Mouse (Mus musculus) heart, embryonic 15.5 days (tissue): ENCODE results near the gene 1700123O20Rik. TPM values are rescaled to one million over a fixed set of nuclear protein-coding genes. Genes with fewer than 3 reads are reported as not detected.

ENCODE experiments used
- ATAC-seq: fragments of 200-750 bp; cut with Nextera tagmentation; replicated peaks from 2 replicates; pipeline ENCODE4 v1.8.0; 2017; ENCODE audit warnings: low read depth, moderate TSS enrichment; ENCODE audit not compliant: insufficient number of reproducible peaks, insufficient read depth, low FRiP score
- H3K27ac ChIP-seq: fragments of 300-500 bp; sonication (generic); 2 replicates; pipeline ENCODE4 v1.5.1; 2015; ENCODE audit warnings: mild to moderate bottlenecking, inconsistent platforms
- H3K27me3 ChIP-seq: fragments of 300-500 bp; sonication (generic); 2 replicates; pipeline ENCODE4 v1.6.1; 2015; ENCODE audit warnings: inconsistent platforms
- H3K36me3 ChIP-seq: fragments of 300-500 bp; sonication (generic); 2 replicates; pipeline ENCODE4 v1.6.1; 2015; ENCODE audit warnings: mild to moderate bottlenecking, inconsistent platforms
- H3K4me1 ChIP-seq: fragments of 300-500 bp; sonication (generic); replicated peaks from 2 replicates; pipeline ENCODE4 v1.6.1; 2015; ENCODE audit warnings: inconsistent platforms
- H3K4me2 ChIP-seq: fragments of 300-500 bp; sonication (generic); 2 replicates; pipeline ENCODE4 v1.6.1; 2015; ENCODE audit warnings: inconsistent platforms, mild to moderate bottlenecking, moderate library complexity
- H3K4me3 ChIP-seq: fragments of 300-500 bp; sonication (generic); 2 replicates; pipeline ENCODE4 v1.5.1; 2015; ENCODE audit warnings: mild to moderate bottlenecking, inconsistent platforms
- H3K9ac ChIP-seq: fragments of 300-500 bp; sonication (generic); 2 replicates; pipeline ENCODE4 v1.6.1; 2015; ENCODE audit warnings: mild to moderate bottlenecking, inconsistent platforms
- H3K9me3 ChIP-seq: fragments of 300-500 bp; sonication (generic); replicated peaks from 2 replicates; pipeline ENCODE4 v1.6.1; 2016; ENCODE audit warnings: inconsistent platforms
- WGBS: fragments of 180-500 bp; shearing (Covaris S2); methylation state at CpG from one replicate; pipeline ENCODE4 v1.1.7; 2015; ENCODE audit warnings: mixed read lengths; 5-methylcytosine and 5-hydroxymethylcytosine counted together
- microRNA-seq: library from miRNA; unstranded; fragments of <30 nt; microRNA quantifications from one replicate; pipeline ENCODE4, GENCODE M21; 2016
- polyA plus RNA-seq: library from polyadenylated mRNA; unstranded; fragments of >200 nt; fragmentation: Nextera tagmentation; extraction: Ambion mirVana; gene quantifications from 2 replicates; pipeline ENCODE4 v1.2.1, GENCODE M21; 2015

The 1700123O20Rik gene
- polyA plus RNA-seq, 1 experiment from 2014 or later: 40.7 TPM

GRCm38 (mm10) chr14:54727565-54727964, 41.5 kb downstream of the 1700123O20Rik start:
- H3K27ac ChIP-seq: no peak overlapping the region
- no peak overlapping the region for H3K4me2 ChIP-seq
- H3K4me3 ChIP-seq: no peak overlapping the region
- no peaks in the 10 kb centered on the region for H3K36me3 ChIP-seq
- no peaks in the 10 kb centered on the region for H3K4me1 ChIP-seq
- no peaks in the 10 kb centered on the region for H3K27me3 ChIP-seq
- no peak for ATAC-seq
- WGBS: 67% methylated on average over 5 of the region's 5 CpGs
- no peaks in the 10 kb centered on the region for H3K9me3 ChIP-seq
- H3K9ac ChIP-seq: no peak overlapping the region

- H3K36me3 ChIP-seq: no peaks in the 10 kb centered on the region
- no peak overlapping the region for H3K9ac ChIP-seq
- ATAC-seq: no peak
- no peak overlapping the region for H3K27ac ChIP-seq
- H3K4me3 ChIP-seq: no peak overlapping the region
- 76% methylated on average over 13 of the region's 13 CpGs for WGBS
- H3K4me1 ChIP-seq: no peaks in the 10 kb centered on the region
- no peak overlapping the region for H3K4me2 ChIP-seq
- H3K27me3 ChIP-seq: no peaks in the 10 kb centered on the region
- no peaks in the 10 kb centered on the region for H3K9me3 ChIP-seq
Observed at GRCm38 (mm10) chr14:54728823-54729653, 43.0 kb downstream of the 1700123O20Rik start.

- Histone ChIP-seq H3K4me2 (no peak overlapping the region), H3K4me1 (no peaks in the 10 kb centered on the region), H3K27ac (no peak overlapping the region), H3K36me3 (no peaks in the 10 kb centered on the region), H3K9me3 (no peaks in the 10 kb centered on the region), H3K27me3 (no peaks in the 10 kb centered on the region), H3K4me3 (no peak overlapping the region), H3K9ac (no peak overlapping the region)
- no peak for ATAC-seq
- 80% methylated on average over 6 of the region's 6 CpGs for WGBS
Observed at GRCm38 (mm10) chr14:54730305-54730704, 44.3 kb downstream of the 1700123O20Rik start.

- no peak overlapping the region for H3K27ac ChIP-seq
- no peak overlapping the region for H3K9ac ChIP-seq
- no peaks in the 10 kb centered on the region for H3K9me3 ChIP-seq
- ATAC-seq: no peak
- no peak overlapping the region for H3K4me2 ChIP-seq
- H3K4me3 ChIP-seq: no peak overlapping the region
- H3K4me1 ChIP-seq: peaks cover 6% of the 10 kb centered on the region; the same call in 1 of the 2 replicates
- no peaks in the 10 kb centered on the region for H3K36me3 ChIP-seq
- no peaks in the 10 kb centered on the region for H3K27me3 ChIP-seq
- WGBS: 84% methylated on average over 8 of the region's 8 CpGs
Observed at GRCm38 (mm10) chr14:54732206-54732605, 46.2 kb downstream of the 1700123O20Rik start.

GRCm38 (mm10) chr14:54734004-54734403, 48.0 kb downstream of the 1700123O20Rik start:
- ATAC-seq: no peak
- WGBS: 70% methylated on average over 4 of the region's 4 CpGs
- H3K9ac ChIP-seq: no peak overlapping the region
- H3K4me2 ChIP-seq: no peak overlapping the region
- no peak overlapping the region for H3K4me3 ChIP-seq
- no peaks in the 10 kb centered on the region for H3K36me3 ChIP-seq
- H3K27me3 ChIP-seq: no peaks in the 10 kb centered on the region
- no peak overlapping the region for H3K27ac ChIP-seq
- peaks cover 6% of the 10 kb centered on the region; the same call in 1 of the 2 replicates for H3K4me1 ChIP-seq
- no peaks in the 10 kb centered on the region for H3K9me3 ChIP-seq

DNA sequence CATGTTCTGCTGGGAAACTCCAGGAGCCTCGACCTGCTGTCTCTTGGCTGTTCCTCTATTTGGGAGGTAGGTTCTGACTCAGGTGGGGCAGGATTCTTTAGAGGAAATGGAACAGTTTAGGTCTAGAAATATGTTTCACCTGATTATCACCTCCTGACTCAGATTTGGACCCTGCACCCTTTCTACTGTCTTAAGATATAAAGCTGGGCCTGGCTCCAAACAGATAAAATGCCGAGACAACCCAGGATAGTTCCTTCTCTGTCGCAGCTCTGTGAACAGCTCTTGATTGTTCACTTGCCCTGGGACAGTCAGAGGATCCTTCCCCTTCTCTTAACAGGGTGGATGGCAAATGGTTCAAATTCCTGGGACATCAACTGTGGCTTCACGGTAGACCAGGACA, 49.2 kb downstream of the 1700123O20Rik start:
- H3K27me3 ChIP-seq: no peaks in the 10 kb centered on the region
- no peaks in the 10 kb centered on the region for H3K9me3 ChIP-seq
- H3K27ac ChIP-seq: no peak overlapping the region
- WGBS: 41% methylated on average over 4 of the region's 4 CpGs
- H3K36me3 ChIP-seq: no peaks in the 10 kb centered on the region
- no peak for ATAC-seq
- H3K4me1 ChIP-seq: peaks cover 6% of the 10 kb centered on the region; the same call in 1 of the 2 replicates
- H3K9ac ChIP-seq: no peak overlapping the region
- no peak overlapping the region for H3K4me3 ChIP-seq
- no peak overlapping the region for H3K4me2 ChIP-seq

DNA sequence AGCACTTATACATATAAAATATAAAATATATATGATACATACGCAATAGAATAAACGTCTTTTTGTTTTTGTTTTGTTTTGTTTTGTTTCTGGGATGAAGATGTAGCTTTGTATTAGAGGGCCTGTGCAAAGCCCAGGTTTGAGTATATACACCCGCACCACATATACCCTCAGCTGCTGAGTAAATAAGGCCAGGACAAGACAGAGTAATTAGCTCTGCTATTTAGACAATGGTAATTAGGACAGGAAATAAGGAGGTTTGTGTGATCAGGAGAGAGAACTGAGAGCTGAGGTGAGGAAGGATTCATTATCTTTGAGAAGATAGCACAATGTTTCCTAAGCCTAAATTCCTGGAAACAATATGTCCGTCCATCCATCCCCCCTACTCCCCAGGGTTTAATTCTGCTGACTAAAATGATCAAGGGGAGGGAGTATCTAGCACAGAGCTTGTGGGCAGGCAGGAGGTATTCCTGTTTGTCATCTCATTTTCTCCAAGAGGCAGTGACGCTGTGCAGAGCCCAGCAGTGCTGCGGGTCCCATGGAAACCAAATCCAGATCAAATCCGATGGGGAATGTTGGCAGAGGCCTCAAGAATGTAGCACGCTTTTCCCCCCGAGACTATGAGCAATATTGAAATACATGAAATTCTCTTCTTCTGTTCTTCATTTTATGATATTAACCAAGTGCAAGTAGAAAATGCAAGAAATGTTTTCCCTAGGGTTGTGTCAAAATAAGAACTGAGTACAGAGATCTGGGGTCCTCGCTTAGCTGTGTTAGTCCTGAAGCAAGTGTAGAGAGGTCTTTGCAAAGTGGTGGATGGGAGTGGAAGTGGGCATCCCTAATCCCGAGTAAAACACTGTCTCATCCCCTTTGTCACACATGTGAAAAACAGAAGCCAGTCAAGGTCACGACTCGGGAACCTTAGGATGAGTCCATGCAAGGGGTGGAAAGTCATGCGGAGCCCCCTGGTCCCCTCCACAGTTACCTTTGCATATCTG, 50.8 kb downstream of the 1700123O20Rik start:
- 51% methylated on average over 14 of the region's 14 CpGs for WGBS
- no peak overlapping the region for H3K4me3 ChIP-seq

GRCm38 (mm10) chr14:54737634-54738033, 51.6 kb downstream of the 1700123O20Rik start:
- H3K4me2 ChIP-seq: no peak overlapping the region
- WGBS: 86% methylated on average over 10 of the region's 10 CpGs
- H3K4me1 ChIP-seq: peaks cover 11% of the 10 kb centered on the region
- no peaks in the 10 kb centered on the region for H3K9me3 ChIP-seq
- ATAC-seq: no peak
- H3K27me3 ChIP-seq: no peaks in the 10 kb centered on the region
- H3K27ac ChIP-seq: no peak overlapping the region
- H3K36me3 ChIP-seq: no peaks in the 10 kb centered on the region
- no peak overlapping the region for H3K4me3 ChIP-seq
- no peak overlapping the region for H3K9ac ChIP-seq

More for the DNA sequence above, 50.8 kb downstream of the 1700123O20Rik start:
- H3K9ac ChIP-seq: no peak overlapping the region
- H3K4me1 ChIP-seq: peaks cover 6% of the 10 kb centered on the region; the same call in 1 of the 2 replicates
- H3K36me3 ChIP-seq: no peaks in the 10 kb centered on the region
- no peaks in the 10 kb centered on the region for H3K27me3 ChIP-seq
- no peak overlapping the region for H3K4me2 ChIP-seq
- no peak for ATAC-seq
- no peak overlapping the region for H3K27ac ChIP-seq
- H3K9me3 ChIP-seq: no peaks in the 10 kb centered on the region

Small RNA genes lying within 50 kb of the gene (microRNA-seq; reads per million reads assigned to microRNA genes)
- not detected for gene Mir6948

Other genes with a start within 250 kb of the 1700123O20Rik start
- gene Lrp10, start 222.1 kb upstream of the 1700123O20Rik start, polyA plus RNA-seq: 41.9 and 51.6 TPM in 2 replicates
- 1.1 and 1.9 TPM in 2 replicates for gene Rem2, start 210.1 kb upstream of the 1700123O20Rik start, polyA plus RNA-seq
- 47.4 and 57.4 TPM in 2 replicates for gene Prmt5, start 168.7 kb upstream of the 1700123O20Rik start, polyA plus RNA-seq
- 34.0 and 39.8 TPM in 2 replicates for gene Haus4, start 131.6 kb upstream of the 1700123O20Rik start, polyA plus RNA-seq
- gene Ajuba, start 108.7 kb upstream of the 1700123O20Rik start, polyA plus RNA-seq: 23.1 and 35.5 TPM in 2 replicates
- 4.8 and 5.0 TPM in 2 replicates for gene 4931414P19Rik, start 80.2 kb upstream of the 1700123O20Rik start, polyA plus RNA-seq
- 294 and 335 TPM in 2 replicates for gene Psmb5, start 68.2 kb upstream of the 1700123O20Rik start, polyA plus RNA-seq
- gene Psmb11, start 64.8 kb upstream of the 1700123O20Rik start, polyA plus RNA-seq: 1.7 and 17.6 TPM in 2 replicates
- gene Gm17606, start 45.3 kb upstream of the 1700123O20Rik start, polyA plus RNA-seq: not detected in 2 replicates
- 1.6 and 2.1 TPM in 2 replicates for gene Cdh24, start 44.9 kb upstream of the 1700123O20Rik start, polyA plus RNA-seq
- 75.5 and 80.1 TPM in 2 replicates for gene Acin1, start 715 bp downstream of the 1700123O20Rik start, polyA plus RNA-seq
- gene Gm29776, start 12.6 kb downstream of the 1700123O20Rik start, polyA plus RNA-seq: 0.15 and 0.16 TPM in 2 replicates
- gene Cebpe, start 26.0 kb downstream of the 1700123O20Rik start, polyA plus RNA-seq: 0.10 and 0.11 TPM in 2 replicates
- 2.8 and 4.4 TPM in 2 replicates for gene Slc7a8, start 95.7 kb downstream of the 1700123O20Rik start, polyA plus RNA-seq
- not detected in 2 replicates for gene Rnf212b, start 127.9 kb downstream of the 1700123O20Rik start, polyA plus RNA-seq
- gene Homez, start 184.7 kb downstream of the 1700123O20Rik start, polyA plus RNA-seq: 5.4 and 7.1 TPM in 2 replicates
- 1.2 and 1.5 TPM in 2 replicates for gene Ppp1r3e, start 191.3 kb downstream of the 1700123O20Rik start, polyA plus RNA-seq
- gene Bcl2l2, start 197.2 kb downstream of the 1700123O20Rik start, polyA plus RNA-seq: 3.3 and 3.4 TPM in 2 replicates
- gene Gm20521, start 197.2 kb downstream of the 1700123O20Rik start, polyA plus RNA-seq: not detected in 2 replicates
- 56.5 and 73.4 TPM in 2 replicates for gene Pabpn1, start 206.3 kb downstream of the 1700123O20Rik start, polyA plus RNA-seq
- 30.2 and 40.9 TPM in 2 replicates for gene Slc22a17, start 226.9 kb downstream of the 1700123O20Rik start, polyA plus RNA-seq
- 10.6 and 18.8 TPM in 2 replicates for gene Efs, start 239.9 kb downstream of the 1700123O20Rik start, polyA plus RNA-seq
- gene Il25, start 246.5 kb downstream of the 1700123O20Rik start, polyA plus RNA-seq: not detected in 2 replicates